Mouse (Mus musculus) cerebellum, adult 11-12 months (tissue): ENCODE measurements around the gene Ndufb7.
"Not testable (repeated sequence)": the region's sequence is repeated elsewhere in the genome, so short reads cannot be mapped to it uniquely, and the experiment has no call there.

ENCODE experiments used
- DNase-seq: peaks from one replicate; pipeline ENCODE4 v3.0.0; 2022

The Ndufb7 gene

DNA sequence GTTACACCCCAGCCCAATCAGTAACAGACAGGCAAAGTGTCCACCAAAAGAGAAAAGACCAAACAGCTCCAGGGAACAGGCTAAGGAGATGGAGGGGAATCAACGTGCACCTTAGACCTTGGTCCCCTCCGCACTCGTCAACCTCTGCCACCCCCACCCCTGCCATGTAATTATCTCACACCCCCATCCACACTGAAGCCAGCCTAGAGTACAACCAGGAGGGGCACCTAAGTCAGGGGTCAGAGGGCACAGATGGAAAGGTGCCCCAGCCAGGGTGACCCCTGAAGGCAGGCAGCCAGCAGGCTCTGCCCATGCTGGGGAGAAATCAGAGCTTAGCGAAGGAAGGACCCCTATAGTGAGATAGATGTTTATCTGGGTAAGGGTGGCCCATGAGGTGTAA is 10.4 kb downstream of the Ndufb7 start:
- DNase-seq: peak; percentile 20

- peak; percentile 31 for DNase-seq
Measured at GRCm38 (mm10) chr8:83577384-83577791, 10.9 kb downstream of the Ndufb7 start.

DNA sequence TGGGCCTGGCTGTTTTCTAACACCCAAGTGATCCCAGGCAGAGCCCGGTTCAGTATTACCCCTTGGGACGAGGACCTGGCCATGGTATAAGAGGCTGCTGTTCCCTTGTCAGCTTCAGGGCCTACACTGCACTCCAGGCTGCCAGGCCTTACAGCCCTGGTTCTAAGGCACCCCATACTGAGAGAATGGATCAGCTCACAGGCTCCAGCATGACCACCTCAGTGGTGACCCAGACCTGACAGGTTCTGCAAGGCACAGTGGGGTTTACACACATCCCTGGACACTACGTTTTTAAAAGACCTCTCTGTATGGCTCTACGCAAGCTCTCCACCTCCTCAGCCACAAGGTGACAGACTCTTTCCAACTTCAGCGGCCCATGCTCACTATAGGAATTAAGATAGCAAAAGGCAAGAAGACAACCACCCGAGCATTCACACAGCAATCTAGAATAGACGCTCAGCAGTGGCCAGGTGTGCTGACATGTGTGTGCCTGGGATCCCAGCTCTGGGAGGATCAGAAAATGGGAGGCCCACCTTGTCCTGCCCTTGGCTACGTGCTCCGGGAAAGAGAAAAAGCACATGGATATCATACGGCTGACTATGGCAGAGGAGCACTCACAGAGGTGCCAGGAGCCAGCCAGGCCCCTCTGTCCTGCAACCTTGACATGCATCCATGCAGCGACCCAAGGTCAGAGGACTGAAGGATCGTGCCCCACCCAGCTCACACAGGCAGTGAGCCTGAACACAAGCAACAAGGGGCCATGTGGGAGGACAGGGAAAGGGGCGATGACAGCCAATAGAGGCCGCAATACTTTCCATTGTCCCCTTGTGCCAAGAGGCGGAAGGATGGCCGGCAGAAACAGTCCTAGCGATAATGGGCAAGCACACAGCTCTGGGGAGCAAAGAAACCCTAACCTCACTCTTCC is 11.9 kb downstream of the Ndufb7 start:
- peak; percentile 13 for DNase-seq

DNA sequence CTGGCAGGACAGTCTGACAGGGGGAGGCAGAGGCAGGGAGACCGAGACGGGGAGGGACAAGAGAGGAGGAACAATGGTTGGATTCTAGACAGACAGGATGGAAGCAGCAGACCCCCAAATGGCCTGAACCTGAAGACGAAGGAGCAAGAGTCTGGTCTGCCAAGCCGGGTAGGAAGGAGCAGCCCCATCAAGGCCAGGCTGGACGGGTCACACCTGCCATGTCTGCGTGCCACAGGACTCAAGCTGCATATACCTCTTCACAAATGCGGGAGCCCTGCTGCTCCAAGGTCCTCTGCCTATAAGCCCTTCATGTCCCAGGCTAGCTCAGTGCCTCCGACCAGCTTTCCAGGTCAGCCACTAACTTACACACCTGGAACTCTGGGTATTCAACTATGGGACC is 13.2 kb downstream of the Ndufb7 start:
- DNase-seq: peak; percentile 4

DNA sequence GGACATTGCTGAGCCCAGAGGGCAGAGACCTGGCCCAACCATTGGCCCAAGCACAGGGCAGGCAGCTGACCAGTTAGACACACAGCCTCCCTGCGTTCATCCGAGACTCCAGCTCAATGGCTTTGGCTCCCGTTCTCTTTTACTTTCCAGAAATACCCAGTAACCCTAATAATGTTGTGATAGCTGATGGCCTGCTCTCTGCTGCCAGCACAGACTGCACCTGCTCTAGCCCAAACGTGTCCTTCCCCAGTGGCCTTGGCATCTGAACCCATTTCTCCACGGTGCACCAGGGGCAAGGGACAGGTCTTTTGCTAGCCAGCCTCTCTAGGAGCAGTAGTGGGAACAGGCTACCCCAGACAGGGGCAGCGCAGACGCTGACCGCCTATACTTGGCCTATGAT is 14.4 kb downstream of the Ndufb7 start:
- DNase-seq: peak; percentile 34

DNA sequence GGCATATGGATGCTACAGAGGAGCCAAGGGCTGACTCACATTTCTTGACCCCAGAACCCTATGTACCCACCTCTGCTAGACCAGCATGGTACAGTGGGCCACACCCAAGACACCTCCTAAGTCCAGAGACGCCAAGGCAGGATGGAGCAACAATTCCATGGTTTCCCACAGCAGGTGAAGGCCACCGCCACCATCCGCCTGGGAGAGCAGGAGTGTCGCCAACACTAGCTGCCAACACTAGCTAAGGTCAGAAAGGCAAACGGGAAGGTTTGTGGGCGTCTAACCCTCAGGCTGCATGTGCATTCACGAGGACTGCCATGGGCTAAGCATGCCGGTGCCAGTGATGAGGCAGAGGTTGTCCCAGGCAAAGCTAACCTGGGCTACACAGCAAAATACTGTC is 15.8 kb downstream of the Ndufb7 start:
- peak; percentile 44 for DNase-seq

DNA sequence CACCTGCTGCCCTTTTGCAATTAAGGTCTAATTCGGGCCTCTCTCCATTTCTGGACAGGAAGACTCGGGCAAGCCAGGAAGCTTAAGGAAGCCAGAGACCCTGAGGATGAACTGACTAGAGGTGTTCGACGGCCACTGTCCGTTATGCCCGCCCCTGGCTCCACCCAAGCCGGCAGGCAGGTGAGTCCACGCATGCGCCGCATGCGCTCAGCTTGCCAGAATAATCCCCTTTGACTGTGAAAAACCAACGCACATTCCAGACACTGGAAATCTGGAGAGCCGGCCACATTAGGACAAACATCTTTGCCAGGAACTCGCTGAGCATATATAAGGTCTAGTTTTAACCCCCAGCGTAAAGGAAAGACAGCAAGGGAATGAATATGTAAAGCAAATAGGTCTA is 16.8 kb downstream of the Ndufb7 start:
- DNase-seq: no peak

- DNase-seq: peak; percentile 55
Measured at GRCm38 (mm10) chr8:83584771-83585170, 18.3 kb downstream of the Ndufb7 start.

DNA sequence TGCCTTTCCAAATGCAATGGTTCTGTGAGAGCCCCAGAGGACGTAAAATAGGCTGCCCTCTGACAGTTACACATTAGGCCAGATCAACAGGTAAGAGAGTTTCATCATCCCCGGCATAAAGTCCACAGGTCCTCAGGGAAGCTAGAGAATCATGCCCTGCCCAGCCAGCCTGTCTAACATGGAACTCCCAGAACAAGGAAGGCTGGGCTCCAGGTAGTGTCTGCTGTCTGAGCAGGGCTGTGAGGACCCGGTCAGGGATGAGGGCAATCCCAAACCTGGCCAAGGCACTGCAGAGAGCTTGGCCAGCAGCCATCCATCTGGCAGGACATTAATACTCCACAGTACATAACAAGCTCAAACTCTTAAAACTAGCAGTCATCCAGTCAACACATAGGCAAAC is 18.9 kb downstream of the Ndufb7 start:
- DNase-seq: peak; percentile 72

- DNase-seq: no peak
Measured at GRCm38 (mm10) chr8:83587644-83588043, 21.2 kb downstream of the Ndufb7 start.

- DNase-seq: no peak
Measured at GRCm38 (mm10) chr8:83588886-83589285, 22.4 kb downstream of the Ndufb7 start.

GRCm38 (mm10) chr8:83590488-83591023 is 24.1 kb downstream of the Ndufb7 start:
- no peak for DNase-seq

DNA sequence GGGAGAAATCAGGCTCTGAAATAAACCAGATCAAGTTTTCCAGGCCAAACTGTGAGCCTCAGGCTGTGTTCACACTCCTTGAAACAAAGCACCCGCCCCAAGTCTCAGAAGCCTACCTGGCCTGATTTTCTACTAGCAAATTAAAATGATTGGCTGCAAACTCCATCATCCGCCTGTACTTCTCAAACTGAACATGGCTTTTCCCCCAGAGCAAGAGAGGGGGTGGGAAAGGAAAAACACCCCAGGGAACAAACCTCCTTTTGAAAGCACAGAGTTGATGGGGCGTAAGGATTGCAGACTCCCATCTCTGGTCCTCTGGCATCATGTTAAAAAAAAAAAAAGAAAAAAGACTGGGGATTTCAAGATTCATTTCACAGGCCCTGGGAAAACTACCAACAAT is 26.2 kb downstream of the Ndufb7 start:
- DNase-seq: peak; percentile 26

GRCm38 (mm10) chr8:83593325-83594166 is 27.1 kb downstream of the Ndufb7 start:
- DNase-seq: no peak

DNA sequence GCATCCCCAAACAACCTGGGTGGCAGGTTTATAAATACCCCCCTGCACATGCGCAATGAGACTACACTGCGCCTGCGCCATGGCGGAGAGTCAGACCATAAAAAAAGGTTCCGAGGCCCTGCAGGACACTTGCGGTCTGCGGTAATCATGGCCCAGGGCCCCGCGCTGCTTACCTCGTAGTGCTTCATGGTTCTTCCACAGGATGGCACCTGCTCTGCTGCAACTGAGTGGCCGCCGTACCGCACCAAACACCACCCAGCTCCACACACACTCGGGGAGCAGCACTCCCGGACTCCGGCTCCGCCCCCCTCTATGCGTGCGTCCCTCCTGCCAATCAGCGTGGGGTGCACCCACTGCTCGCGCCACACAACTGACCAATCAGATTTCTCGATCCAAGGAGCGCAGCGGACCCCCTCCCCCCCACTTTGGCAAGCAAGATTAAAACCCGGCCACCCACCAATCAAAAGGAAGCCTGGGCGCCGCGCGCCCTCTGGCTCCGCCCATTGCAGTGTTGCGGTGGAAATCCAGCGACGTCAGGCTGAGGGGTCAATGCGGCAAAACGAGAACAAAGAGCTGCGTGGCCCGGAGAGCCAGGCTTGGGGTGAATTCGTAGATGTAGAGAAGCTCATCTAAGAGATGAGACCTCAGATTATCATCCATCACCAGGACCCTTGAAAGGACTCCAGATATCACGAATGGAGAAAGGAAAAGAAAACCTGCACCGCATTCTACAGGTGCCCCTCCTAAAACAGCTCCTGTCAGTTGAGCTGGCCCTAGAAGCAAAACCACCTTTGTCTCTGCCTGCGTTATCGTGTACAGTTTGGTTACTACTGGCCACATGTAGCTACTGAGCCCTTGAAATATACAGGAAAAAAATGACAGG is 27.9 kb downstream of the Ndufb7 start:
- peak; percentile 99 for DNase-seq

- not testable (repeated sequence) for DNase-seq
Measured at GRCm38 (mm10) chr8:83595050-83595345, 28.5 kb downstream of the Ndufb7 start.

- peak; percentile 32 for DNase-seq
Measured at GRCm38 (mm10) chr8:83596369-83596768, 29.9 kb downstream of the Ndufb7 start.

DNA sequence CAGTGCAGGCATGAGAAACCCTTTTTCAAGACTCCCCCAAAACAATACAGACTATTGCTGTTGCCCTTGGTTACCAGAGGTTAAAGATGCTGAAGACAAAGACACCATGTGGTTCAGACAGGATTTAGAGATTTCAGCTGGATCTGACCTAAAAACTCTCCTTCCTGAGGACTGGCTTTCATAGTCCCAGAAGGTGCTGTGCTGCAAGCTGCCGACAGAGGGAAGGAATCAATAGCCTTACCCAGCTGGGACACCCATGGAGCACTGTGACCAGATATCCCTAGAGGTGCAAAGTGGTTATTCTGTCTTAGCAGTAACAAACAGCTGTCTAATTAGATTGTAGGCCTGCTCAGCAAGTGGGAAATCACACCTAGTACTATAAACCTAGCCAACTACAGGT is 31.7 kb downstream of the Ndufb7 start:
- DNase-seq: no peak

DNA sequence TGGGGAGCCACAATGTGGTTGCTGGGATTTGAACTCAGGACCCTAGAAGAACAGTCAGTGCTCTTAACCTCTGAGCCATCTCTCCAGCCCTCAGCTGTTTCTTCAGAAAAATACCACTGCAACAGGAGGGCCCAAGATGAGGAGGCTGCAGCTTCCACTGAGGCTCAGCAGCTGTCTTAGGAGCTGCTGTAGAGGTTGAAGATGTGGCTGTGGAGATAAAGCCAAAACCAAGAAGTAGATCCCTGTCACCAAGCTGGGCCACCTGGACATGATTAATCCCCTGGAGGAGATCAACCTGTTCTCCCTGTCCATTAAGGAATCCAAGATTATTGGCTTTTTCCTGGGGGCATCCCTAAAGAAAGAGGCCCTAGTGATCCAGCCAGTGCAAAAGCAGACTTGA is 33.3 kb downstream of the Ndufb7 start:
- no peak for DNase-seq

GRCm38 (mm10) chr8:83602650-83603029 is 36.2 kb downstream of the Ndufb7 start:
- DNase-seq: no peak

GRCm38 (mm10) chr8:83607661-83608397 is 41.4 kb downstream of the Ndufb7 start, which contains the start of the genes Tecr and Dnajb1:
Gene Tecr, minus strand, starts transcription at chr8:83607971.
Gene Dnajb1, plus strand, starts transcription at chr8:83608193.
- peak; percentile 100 for DNase-seq

- DNase-seq: no peak
Measured at GRCm38 (mm10) chr8:83608398-83608829, 41.9 kb downstream of the Ndufb7 start.
